Mouse (Mus musculus): ENCODE data around the gene Rnaseh2b. TPM values are rescaled to one million over a fixed set of nuclear protein-coding genes. Genes with fewer than 3 reads are reported as not detected.

Gene Rnaseh2b
- polyA plus RNA-seq, 1 experiment from 2014 or later: 58.1 TPM

DNA sequence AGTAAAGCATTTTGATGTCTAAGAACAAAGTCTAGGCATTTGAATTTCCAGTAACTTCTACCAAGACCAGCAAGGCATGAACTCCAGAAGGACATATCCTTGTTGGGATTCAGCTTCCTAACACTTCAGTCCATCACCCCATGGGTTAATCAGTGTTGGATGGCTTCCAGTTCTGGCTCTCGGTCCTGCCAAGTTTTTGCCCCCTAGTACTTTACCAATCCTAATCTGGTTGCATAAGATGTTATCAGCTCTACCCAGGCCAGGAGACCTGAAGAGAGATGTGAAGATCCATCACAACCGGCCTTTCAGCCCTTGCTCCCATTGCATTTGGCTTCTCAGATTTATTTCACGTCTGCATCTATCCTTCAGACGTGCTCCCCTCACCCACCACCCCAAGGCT is 129.9 kb downstream of the Rnaseh2b start:
- no peak overlapping the region for H3K9ac ChIP-seq (ENCODE audit: low read length)
- no peaks in the 10 kb centered on the region for H3K27me3 ChIP-seq (replicated peaks; ENCODE audit: control insufficient read depth, insufficient read depth, low read length)
- WGBS: 72% methylated on average over 4 of the region's 4 CpGs
- H3K9me3 ChIP-seq (ENCODE audit: control insufficient read depth, low read length): no peaks in the 10 kb centered on the region
- H3K4me3 ChIP-seq (ENCODE audit: low read depth, low read length): no peak overlapping the region
- DNase-seq (ENCODE audit: low spot score) (no peak), ATAC-seq (replicated peaks; ENCODE audit: low FRiP score, low TSS enrichment, low read depth) (no peak)
- no peaks in the 10 kb centered on the region for H3K4me1 ChIP-seq (replicated peaks; ENCODE audit: control insufficient read depth, insufficient read depth, low read length)
- H3K36me3 ChIP-seq (ENCODE audit: control insufficient read depth, insufficient read depth, low read length): no peaks in the 10 kb centered on the region
- no peak overlapping the region for H3K4me2 ChIP-seq (ENCODE audit: low read length)
- no peak overlapping the region for H3K27ac ChIP-seq (ENCODE audit: low read depth)

Other genes with a start within 250 kb of the Rnaseh2b start
- 1.3 and 1.4 TPM in 2 replicates for gene Dleu7, start 458 bp downstream of the Rnaseh2b start, polyA plus RNA-seq (2014; fragmentation: Nextera tagmentation; extraction: Ambion mirVana)
- not detected in 2 replicates for gene Gucy1b2, start 163.7 kb downstream of the Rnaseh2b start, polyA plus RNA-seq (2014; fragmentation: Nextera tagmentation; extraction: Ambion mirVana)

All from intestine, embryonic 14.5 days (tissue).